Mouse (Mus musculus): ENCODE measurements at regions not wholly inside any gene's neighbourhood (a gene's known extent, or its start where the extent isn't known, plus 50 kb on each side); places are given as distances from the start of the nearest gene placed in this dataset.
"Not testable (repeated sequence)": the region's sequence is repeated elsewhere in the genome, so short reads cannot be mapped to it uniquely, and the experiment has no call there.

- Histone ChIP-seq H3K9ac (no peak overlapping the region), H3K4me3 (replicated peaks; ENCODE audit: low read length) (no peak overlapping the region), H3K4me2 (replicated peaks) (no peak overlapping the region), H3K27me3 (ENCODE audit: control insufficient read depth, insufficient read depth, low read length) (no peaks in the 10 kb centered on the region), H3K4me1 (replicated peaks; ENCODE audit: control insufficient read depth, insufficient read depth, low read length) (no peaks in the 10 kb centered on the region), H3K9me3 (ENCODE audit: control insufficient read depth, low read length) (no peaks in the 10 kb centered on the region), H3K27ac (no peak overlapping the region), H3K36me3 (replicated peaks; ENCODE audit: control insufficient read depth, insufficient read depth) (no peaks in the 10 kb centered on the region)
- DNase-seq (ENCODE audit: low spot score) = no peak
- ATAC-seq (ENCODE audit: low FRiP score) = no peak
- WGBS = 42% methylated on average over 1 of the region's 1 CpGs
These were observed 384.3 kb downstream of the Car8 start for GRCm38 (mm10) chr4:7854518-7854917.

DNA sequence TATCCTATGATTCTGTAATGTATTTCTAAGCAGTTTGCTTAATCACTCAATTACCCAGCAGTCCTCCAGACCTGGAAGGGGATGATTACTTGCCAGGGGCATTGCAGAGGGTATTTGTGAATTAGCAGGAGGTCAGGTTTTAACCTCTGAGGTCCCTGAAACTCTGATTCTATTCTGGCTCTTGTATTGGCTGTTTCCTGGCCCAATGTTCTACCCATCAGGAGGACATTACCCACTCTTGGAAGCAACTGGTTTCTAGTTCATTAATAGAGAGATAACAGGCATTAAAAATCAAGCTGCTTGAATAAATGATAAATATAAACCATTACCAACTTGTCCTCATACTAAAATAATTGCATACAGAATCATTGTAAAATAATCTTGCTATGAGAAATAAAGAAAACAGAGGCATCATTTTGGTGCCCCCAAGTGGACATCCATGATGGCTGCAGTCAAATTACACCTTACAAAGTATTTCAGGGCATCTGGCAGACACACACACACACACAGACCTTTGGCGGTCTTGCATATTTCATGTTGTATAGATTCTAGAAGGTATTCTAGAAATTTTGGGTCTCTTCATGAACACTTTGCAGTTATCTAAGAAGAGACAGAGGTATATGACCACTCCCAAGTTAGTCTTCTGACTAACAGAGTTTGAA, 385.6 kb downstream of the Car8 start:
- Histone ChIP-seq H3K9ac (no peak overlapping the region), H3K9me3 (ENCODE audit: control insufficient read depth, low read length) (no peaks in the 10 kb centered on the region), H3K27me3 (ENCODE audit: control insufficient read depth, insufficient read depth, low read length) (no peaks in the 10 kb centered on the region), H3K4me3 (replicated peaks; ENCODE audit: low read length) (no peak overlapping the region), H3K27ac (no peak overlapping the region), H3K36me3 (replicated peaks; ENCODE audit: control insufficient read depth, insufficient read depth) (no peaks in the 10 kb centered on the region), H3K4me2 (replicated peaks) (no peak overlapping the region), H3K4me1 (replicated peaks; ENCODE audit: control insufficient read depth, insufficient read depth, low read length) (no peaks in the 10 kb centered on the region)
- 66% methylated on average over 1 of the region's 1 CpGs for WGBS
- DNase-seq (ENCODE audit: low spot score) = peak; percentile 83
- no peak for ATAC-seq (ENCODE audit: low FRiP score)

DNA sequence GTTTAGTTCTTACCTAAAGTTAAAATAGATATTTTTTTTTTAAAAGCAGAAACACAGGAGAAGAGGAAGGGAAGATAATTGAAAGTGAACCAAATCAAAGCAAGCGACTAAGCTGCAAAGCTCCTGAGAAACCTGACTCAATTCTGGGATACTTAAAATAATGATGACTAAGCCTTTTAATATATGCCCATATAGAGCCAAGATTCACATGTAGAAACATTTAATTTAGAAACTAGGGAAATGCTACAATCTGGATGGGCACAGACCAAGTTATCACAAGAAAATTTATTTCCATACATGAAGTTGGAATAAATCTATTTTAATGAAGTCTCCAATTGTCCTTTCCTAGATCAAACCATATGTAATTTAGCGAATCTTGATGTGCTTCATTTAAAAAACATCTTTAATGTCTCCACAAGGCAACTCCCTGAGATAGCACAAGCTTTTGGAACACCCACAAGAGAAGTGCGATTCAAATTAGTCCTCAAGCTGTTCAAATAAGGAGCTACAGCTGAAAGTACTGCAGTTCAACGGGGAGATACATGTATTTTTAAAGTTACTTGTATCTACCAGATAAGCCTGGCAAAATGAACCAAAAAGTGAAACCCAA, 386.7 kb downstream of the Car8 start:
- H3K9ac ChIP-seq = no peak overlapping the region
- H3K4me1 ChIP-seq (replicated peaks; ENCODE audit: control insufficient read depth, insufficient read depth, low read length) = no peaks in the 10 kb centered on the region
- H3K9me3 ChIP-seq (ENCODE audit: control insufficient read depth, low read length) = no peaks in the 10 kb centered on the region
- ATAC-seq (ENCODE audit: low FRiP score) (no peak), DNase-seq (ENCODE audit: low spot score) (no peak)
- H3K27ac ChIP-seq = no peak overlapping the region
- H3K36me3 ChIP-seq (replicated peaks; ENCODE audit: control insufficient read depth, insufficient read depth) = no peaks in the 10 kb centered on the region
- H3K4me2 ChIP-seq (replicated peaks) = no peak overlapping the region
- H3K27me3 ChIP-seq (ENCODE audit: control insufficient read depth, insufficient read depth, low read length) = no peaks in the 10 kb centered on the region
- WGBS = 94% methylated on average over 4 of the region's 4 CpGs
- H3K4me3 ChIP-seq (replicated peaks; ENCODE audit: low read length) = no peak overlapping the region

DNA sequence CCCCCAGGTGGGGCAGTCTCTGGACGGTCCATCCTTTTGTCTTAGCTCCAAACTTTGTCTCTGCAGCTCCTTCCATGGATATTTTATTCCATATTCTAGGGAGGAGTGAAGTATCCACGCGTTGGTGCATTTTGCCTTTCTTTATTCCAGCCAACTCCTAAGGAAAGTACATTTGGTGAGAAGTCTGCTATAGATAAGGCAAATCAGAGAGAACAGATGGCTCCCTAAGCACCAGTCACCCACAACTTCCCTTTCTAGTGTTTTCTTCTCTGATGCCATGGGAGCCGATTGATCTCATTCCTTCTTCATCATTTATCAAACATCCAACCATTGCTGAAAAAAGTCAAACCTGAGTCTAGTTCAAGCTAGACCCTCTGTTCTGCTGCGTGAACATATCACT, 391.4 kb downstream of the Car8 start:
- no peaks in the 10 kb centered on the region for H3K9me3 ChIP-seq (ENCODE audit: control insufficient read depth, low read length)
- no peak overlapping the region for H3K27ac ChIP-seq
- no peak for ATAC-seq (ENCODE audit: low FRiP score)
- H3K4me1 ChIP-seq (replicated peaks; ENCODE audit: control insufficient read depth, insufficient read depth, low read length) = no peaks in the 10 kb centered on the region
- H3K4me2 ChIP-seq (replicated peaks) = no peak overlapping the region
- no peak overlapping the region for H3K9ac ChIP-seq
- DNase-seq (ENCODE audit: low spot score) = no peak
- H3K27me3 ChIP-seq (ENCODE audit: control insufficient read depth, insufficient read depth, low read length) = no peaks in the 10 kb centered on the region
- H3K36me3 ChIP-seq (replicated peaks; ENCODE audit: control insufficient read depth, insufficient read depth) = no peaks in the 10 kb centered on the region
- no peak overlapping the region for H3K4me3 ChIP-seq (replicated peaks; ENCODE audit: low read length)
- WGBS = 92% methylated on average over 5 of the region's 5 CpGs

DNA sequence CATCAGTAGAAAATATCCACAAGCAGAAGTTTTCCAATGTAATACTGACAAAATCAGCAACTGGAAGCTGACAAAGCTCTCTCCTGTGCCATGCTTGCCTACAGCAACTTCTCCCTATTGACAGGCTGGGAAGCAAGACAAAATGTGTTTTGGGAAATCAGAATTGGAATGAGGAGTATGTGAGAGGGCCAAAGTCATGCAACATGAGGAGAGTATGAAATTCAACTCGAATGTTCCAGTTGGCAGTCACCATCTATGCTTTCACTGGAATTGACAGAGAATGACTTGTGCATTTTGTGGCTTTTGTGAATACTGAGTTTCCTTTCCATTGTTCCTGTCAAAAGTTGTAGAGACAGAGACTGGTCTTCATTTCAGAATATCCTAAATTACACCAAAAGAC, 409.7 kb downstream of the Car8 start:
- Histone ChIP-seq H3K27me3 (ENCODE audit: control insufficient read depth, insufficient read depth, low read length) (no peaks in the 10 kb centered on the region), H3K9ac (no peak overlapping the region)

GRCm38 (mm10) chr4:7819847-7820246, 419.0 kb downstream of the Car8 start:
- DNase-seq (ENCODE audit: low spot score) (no peak), ATAC-seq (ENCODE audit: low FRiP score) (no peak)
- no peaks in the 10 kb centered on the region for H3K27me3 ChIP-seq (ENCODE audit: control insufficient read depth, insufficient read depth, low read length)
- H3K9me3 ChIP-seq (ENCODE audit: control insufficient read depth, low read length) = no peaks in the 10 kb centered on the region
- no peak overlapping the region for H3K4me3 ChIP-seq (replicated peaks; ENCODE audit: low read length)
- no peak overlapping the region for H3K27ac ChIP-seq
- H3K36me3 ChIP-seq (replicated peaks; ENCODE audit: control insufficient read depth, insufficient read depth) = no peaks in the 10 kb centered on the region
- no peaks in the 10 kb centered on the region for H3K4me1 ChIP-seq (replicated peaks; ENCODE audit: control insufficient read depth, insufficient read depth, low read length)
- H3K9ac ChIP-seq = no peak overlapping the region
- H3K4me2 ChIP-seq (replicated peaks) = no peak overlapping the region

More for the DNA sequence above, 409.7 kb downstream of the Car8 start:
- 78% methylated on average over 1 of the region's 1 CpGs for WGBS
- DNase-seq (ENCODE audit: low spot score) (no peak), ATAC-seq (ENCODE audit: low FRiP score) (no peak)
- Histone ChIP-seq H3K4me2 (replicated peaks) (no peak overlapping the region), H3K27ac (no peak overlapping the region), H3K36me3 (replicated peaks; ENCODE audit: control insufficient read depth, insufficient read depth) (no peaks in the 10 kb centered on the region), H3K4me3 (replicated peaks; ENCODE audit: low read length) (no peak overlapping the region), H3K4me1 (replicated peaks; ENCODE audit: control insufficient read depth, insufficient read depth, low read length) (no peaks in the 10 kb centered on the region), H3K9me3 (ENCODE audit: control insufficient read depth, low read length) (no peaks in the 10 kb centered on the region)

GRCm38 (mm10) chr4:7777761-7778160, 461.1 kb downstream of the Car8 start:
- not testable (repeated sequence) for H3K9ac ChIP-seq; ATAC-seq (ENCODE audit: low FRiP score); DNase-seq (ENCODE audit: low spot score); H3K4me1 ChIP-seq (replicated peaks; ENCODE audit: control insufficient read depth, insufficient read depth, low read length); H3K4me3 ChIP-seq (replicated peaks; ENCODE audit: low read length); H3K36me3 ChIP-seq (replicated peaks; ENCODE audit: control insufficient read depth, insufficient read depth); H3K27me3 ChIP-seq (ENCODE audit: control insufficient read depth, insufficient read depth, low read length); H3K4me2 ChIP-seq (replicated peaks); H3K27ac ChIP-seq; H3K9me3 ChIP-seq (ENCODE audit: control insufficient read depth, low read length)
- WGBS = 87% methylated on average over 1 of the region's 1 CpGs

DNA sequence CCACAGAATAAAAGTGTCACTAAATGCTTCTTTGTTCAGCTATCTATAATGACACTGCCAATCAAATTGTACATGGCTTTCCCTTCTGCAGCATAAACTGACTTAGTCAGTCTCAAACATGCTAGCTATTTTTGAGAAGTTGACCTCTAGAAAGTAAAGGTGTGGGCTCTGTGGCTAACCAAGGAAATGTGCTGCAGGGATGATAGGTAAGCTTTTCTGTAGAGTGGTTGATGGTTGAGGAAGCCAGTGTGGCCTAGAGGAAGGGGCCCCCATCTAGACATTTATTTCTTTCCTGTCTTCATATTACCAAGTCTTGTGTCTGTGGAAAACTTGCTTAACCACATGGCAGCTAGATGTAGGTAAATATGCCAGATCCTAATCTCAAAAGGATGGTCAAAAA, 483.4 kb downstream of the Car8 start:
- no peak overlapping the region for H3K9ac ChIP-seq
- H3K27me3 ChIP-seq (ENCODE audit: control insufficient read depth, insufficient read depth, low read length) = no peaks in the 10 kb centered on the region
- no peak for DNase-seq (ENCODE audit: low spot score)
- H3K4me2 ChIP-seq (replicated peaks) = no peak overlapping the region
- no peak for ATAC-seq (ENCODE audit: low FRiP score)
- H3K4me3 ChIP-seq (replicated peaks; ENCODE audit: low read length) = no peak overlapping the region
- no peaks in the 10 kb centered on the region for H3K9me3 ChIP-seq (ENCODE audit: control insufficient read depth, low read length)
- H3K4me1 ChIP-seq (replicated peaks; ENCODE audit: control insufficient read depth, insufficient read depth, low read length) = no peaks in the 10 kb centered on the region
- no peaks in the 10 kb centered on the region for H3K36me3 ChIP-seq (replicated peaks; ENCODE audit: control insufficient read depth, insufficient read depth)
- no peak overlapping the region for H3K27ac ChIP-seq

GRCm38 (mm10) chr4:7753931-7754330, 484.9 kb downstream of the Car8 start:
- no peak overlapping the region for H3K4me3 ChIP-seq (replicated peaks; ENCODE audit: low read length)

DNA sequence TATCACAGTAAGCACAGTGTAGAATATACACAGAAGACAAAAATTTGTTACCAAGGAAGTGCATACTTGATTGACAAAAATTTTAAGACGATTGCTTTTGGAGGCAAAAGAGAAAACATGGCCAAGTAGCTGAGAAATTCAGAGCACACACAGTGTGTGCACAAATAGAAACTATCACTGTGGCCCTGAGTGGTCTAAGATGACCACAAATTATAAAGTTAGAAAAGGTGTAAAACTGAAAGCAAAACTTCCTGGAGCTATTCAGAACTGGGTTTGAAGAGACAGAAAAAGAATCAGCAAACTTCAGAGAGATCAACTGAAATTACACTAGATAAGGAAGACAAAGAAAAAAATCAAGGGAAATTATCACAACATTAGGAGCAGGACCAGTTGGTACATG, 487.6 kb downstream of the Car8 start:
- H3K36me3 ChIP-seq (replicated peaks; ENCODE audit: control insufficient read depth, insufficient read depth) = no peaks in the 10 kb centered on the region
- 89% methylated on average over 1 of the region's 1 CpGs for WGBS
- no peak overlapping the region for H3K4me3 ChIP-seq (replicated peaks; ENCODE audit: low read length)
- H3K4me1 ChIP-seq (replicated peaks; ENCODE audit: control insufficient read depth, insufficient read depth, low read length) = no peaks in the 10 kb centered on the region
- DNase-seq (ENCODE audit: low spot score) (no peak), ATAC-seq (ENCODE audit: low FRiP score) (no peak)
- no peaks in the 10 kb centered on the region for H3K9me3 ChIP-seq (ENCODE audit: control insufficient read depth, low read length)
- H3K9ac ChIP-seq = no peak overlapping the region
- no peaks in the 10 kb centered on the region for H3K27me3 ChIP-seq (ENCODE audit: control insufficient read depth, insufficient read depth, low read length)
- no peak overlapping the region for H3K27ac ChIP-seq
- H3K4me2 ChIP-seq (replicated peaks) = no peak overlapping the region

More at GRCm38 (mm10) chr4:7753931-7754330, 484.9 kb downstream of the Car8 start:
- Histone ChIP-seq H3K27ac (no peak overlapping the region), H3K4me1 (replicated peaks; ENCODE audit: control insufficient read depth, insufficient read depth, low read length) (no peaks in the 10 kb centered on the region), H3K9me3 (ENCODE audit: control insufficient read depth, low read length) (no peaks in the 10 kb centered on the region), H3K9ac (no peak overlapping the region), H3K4me2 (replicated peaks) (no peak overlapping the region), H3K27me3 (ENCODE audit: control insufficient read depth, insufficient read depth, low read length) (no peaks in the 10 kb centered on the region), H3K36me3 (replicated peaks; ENCODE audit: control insufficient read depth, insufficient read depth) (no peaks in the 10 kb centered on the region)
- no peak for DNase-seq (ENCODE audit: low spot score)
- ATAC-seq (ENCODE audit: low FRiP score) = no peak
- 89% methylated on average over 4 of the region's 4 CpGs for WGBS
